Mouse (Mus musculus): ENCODE data around the gene Tulp3.

Tulp3 gene

DNA sequence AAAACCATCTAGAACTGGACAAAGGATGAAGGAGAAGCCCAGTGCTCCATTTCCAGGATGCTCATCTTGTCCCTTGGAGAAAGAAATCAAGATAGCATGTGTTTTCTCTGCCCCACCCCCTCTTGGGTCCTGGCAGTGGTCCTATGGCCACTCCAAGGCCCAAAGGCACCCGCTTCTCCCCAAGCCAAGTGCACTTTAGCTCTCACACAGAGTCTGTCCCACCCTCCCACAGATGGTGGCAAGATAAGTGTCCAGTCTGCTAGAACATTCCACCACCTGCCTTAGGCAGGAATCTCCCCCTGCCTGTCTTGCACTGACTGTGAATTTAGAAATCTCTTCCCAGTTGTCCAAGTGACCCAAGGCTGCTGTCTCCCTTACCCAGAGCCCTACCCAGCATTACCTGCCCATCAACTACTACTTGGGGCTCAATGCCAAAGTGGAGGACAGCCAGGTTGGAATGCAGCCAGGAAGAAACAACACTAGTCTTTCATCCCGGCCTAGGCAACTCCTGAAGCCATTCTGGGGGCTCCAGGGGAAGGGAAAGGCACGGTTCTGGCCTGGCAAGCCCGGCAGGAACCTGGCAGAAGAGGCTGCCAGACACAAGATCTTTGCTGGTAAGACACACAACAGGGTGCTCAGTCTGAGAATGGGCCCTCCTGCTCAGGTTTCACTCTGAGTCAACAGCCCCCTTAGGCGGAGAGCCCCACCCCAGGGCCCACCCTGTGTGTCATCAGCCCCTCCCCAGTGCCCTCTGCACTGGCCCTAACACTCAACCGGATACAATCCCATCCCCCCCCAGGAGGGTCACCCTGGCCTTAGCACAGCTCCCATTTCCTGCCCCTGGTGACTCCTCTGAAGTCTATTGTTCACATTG lies 59.5 kb downstream of the Tulp3 start:
- DNase-seq, result no peak

DNA sequence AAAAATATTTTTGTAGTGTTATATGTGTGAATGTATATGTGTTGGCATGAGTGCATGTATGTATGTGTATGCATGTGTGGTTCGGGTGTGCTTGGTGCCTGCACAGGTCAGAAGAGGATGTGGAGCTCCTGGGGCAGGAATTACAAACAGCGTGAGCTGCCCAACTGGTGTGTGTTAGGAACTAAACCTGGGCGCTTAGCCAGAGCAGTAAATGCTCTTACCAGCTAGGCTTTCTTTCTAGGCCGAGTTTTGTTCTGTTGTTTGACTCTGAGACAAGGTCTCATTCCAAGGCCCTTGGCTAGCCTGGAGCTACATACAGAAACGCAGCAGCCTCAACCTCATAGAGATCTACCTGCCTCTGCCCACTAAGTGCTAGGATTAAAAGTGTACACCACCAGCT lies 64.4 kb downstream of the Tulp3 start:
- DNase-seq, result no peak

DNA sequence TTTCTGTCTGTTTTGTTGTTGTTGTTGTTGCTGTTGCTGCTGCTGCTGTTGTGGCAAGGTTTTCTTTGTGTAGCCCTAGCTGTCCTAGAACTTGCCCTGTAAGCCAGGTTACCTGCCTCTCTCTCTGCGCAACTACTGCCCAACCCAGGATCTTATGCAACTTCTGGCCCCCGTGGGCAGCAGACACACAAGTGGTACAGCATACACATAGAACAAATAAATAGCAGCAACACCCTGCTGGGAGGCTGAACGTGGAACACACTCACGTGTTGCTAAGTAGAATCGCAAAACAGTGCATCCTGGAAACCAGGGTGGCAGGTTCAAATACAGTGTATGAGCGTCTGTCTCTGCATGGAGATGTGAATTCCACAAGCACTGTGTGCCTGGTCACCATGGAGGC lies 67.0 kb downstream of the Tulp3 start:
- DNase-seq, result no peak

DNA sequence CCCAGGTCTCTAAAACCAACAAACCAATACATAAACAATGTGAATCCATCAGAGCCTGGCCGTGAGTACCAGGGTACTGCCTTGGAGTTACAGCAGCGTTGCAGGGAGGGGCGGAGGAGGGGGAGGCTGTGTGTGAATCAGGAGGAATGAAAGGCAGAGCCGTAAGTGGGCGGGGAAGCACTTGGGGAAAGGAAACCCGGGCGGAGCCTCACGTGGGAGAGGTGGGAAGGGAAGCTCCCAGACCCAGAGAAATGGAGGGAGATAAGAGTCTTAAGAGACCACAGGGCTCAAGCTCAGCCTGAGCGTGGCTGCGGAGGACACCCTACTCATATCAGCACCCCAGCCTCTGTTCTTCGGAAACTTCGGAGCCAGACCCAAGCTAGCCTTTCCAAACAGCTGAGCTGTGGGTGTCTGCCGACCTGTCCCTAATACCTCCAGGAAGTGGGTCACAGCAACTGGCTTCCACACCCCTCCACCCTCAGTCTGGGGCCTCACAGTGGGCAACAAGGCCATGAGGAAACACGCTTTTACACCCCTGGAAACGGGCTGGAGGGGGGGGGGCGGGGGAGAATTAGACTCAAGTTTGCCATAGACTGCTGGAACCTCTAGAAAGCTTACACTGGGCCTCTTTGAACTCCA lies 69.7 kb downstream of the Tulp3 start:
- DNase-seq, result peak; percentile 31

DNA sequence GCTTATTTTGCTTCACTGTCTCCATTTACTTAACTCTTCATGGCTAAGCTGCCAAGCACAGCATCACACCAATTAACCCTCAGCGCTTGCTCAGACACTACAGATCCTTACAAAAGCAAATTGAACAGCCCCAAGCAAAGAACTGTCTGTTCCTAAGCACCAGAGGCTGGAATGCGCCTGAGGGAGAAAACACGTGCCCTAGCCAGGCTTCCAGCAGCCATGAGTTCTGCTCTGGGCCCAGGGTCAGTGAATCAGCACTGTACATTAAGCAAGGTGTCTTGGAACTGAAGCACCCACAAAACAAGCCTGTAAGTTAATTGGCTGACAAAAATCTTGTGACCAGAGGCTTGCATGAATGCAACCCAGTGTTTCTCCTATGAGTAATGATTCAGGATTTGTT lies 73.5 kb downstream of the Tulp3 start:
- DNase-seq, result no peak

DNA sequence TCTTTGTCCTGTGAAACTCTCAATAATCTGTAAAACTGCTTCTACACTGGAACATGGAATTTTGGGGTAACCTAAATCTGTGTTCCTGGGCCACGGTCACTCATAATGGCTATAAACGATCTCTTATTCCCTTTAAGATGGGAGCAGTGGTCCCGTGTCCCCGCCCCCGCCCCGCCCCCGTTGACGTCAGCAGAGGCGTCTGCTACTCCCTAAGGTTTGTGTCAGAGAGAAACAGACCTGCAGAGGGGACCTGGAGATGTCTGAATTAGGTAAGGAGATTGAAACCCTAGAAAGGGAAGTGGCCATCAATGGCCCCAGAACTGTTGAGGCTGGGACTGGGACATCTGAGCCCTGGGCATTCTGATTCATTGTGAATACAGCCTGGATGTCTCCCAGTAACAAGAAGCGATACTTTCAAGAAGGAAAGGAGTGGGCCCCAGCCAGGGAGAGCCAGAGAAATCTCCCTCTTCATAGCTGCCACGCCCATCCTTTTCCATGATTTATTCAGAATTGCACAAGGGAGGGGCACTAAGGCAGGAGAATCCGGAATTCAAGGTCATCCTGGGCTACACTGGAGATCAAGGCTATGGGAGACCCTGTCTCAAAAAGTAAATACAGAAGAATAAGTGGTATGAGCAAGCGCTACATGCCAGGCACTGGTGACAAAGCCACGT lies 75.0 kb downstream of the Tulp3 start:
- DNase-seq, result no peak

DNA sequence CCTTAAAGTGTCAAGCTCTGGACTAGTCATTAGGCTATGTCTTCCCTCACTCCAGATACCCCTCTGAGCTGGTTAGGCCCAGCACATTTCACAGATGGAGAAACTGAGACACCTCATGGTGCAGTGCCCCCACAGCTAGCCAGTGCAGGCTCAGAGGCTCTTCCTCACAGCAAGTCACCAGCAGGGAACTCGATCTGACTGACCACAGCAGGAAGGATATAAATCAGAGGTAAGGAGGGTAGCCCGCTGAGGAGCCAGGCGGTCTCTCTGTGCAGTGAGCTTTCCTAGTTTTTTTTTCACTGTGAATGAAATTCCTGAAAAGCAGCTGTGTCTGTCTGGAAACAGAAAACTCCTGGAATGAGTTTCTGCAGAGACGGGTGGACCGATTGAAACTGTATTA lies 76.0 kb downstream of the Tulp3 start:
- DNase-seq, result no peak

DNA sequence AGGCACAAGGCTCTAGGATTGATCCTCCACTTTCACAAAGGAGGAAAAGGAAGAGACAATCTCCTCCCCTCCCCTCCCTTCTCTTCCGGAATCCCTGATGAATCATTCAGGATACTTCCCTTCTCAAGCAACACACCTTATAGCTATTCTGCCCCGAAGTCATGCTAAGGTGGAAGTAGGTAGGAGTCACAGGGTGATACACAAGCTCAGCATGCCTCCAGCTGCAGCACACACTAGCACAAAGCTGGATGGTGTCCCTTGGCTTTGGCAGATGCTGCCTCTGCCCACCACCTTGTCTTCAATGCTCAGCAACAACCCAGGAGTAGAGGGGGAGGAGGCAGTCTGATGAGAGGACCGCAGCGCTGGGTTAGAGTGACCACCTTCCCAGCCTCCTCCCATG lies 76.6 kb downstream of the Tulp3 start:
- no peak for DNase-seq

DNA sequence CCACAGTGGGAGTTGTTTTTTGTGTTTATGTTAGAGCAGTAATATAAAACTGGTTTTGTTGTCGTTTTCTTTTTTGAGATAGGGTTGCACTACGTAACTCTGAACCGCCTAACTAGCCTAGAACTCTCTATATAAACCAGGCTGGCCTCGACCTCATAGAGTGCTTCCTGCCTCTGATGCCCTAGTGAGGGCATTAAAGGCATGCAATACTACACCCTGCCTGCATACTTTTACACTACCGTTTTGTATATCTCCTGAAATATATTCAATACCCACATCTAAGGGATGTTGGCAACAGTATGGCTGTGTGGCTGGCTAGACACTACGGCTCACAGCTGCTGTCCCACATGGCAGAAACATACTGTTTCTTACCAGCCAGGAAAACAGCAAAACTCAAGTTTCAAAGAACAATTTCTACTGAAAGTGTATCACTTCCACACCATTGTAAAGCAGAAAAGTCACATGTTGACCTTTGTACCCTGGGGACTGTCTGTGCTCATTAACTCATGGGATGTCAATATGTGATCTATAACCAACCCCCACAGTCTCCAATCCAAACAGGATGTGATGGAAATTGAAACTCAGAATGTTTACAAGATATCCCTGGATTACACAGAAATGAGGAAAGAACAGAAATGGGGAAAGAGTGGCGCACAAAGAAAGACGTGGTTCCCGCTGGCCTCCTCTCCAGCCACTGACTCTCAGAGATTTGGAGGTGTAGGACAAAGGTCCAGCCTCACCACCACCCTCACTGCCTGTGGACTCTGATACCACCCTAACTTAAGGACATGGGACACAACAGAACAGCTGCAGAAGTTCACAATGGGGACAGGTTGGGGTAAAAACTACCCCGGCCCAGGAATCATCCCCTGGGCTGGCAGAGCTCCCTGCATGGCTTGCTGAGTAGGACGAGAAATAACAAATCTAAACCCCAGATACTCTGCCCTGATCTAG lies 78.2 kb downstream of the Tulp3 start:
- peak; percentile 23 for DNase-seq

DNA sequence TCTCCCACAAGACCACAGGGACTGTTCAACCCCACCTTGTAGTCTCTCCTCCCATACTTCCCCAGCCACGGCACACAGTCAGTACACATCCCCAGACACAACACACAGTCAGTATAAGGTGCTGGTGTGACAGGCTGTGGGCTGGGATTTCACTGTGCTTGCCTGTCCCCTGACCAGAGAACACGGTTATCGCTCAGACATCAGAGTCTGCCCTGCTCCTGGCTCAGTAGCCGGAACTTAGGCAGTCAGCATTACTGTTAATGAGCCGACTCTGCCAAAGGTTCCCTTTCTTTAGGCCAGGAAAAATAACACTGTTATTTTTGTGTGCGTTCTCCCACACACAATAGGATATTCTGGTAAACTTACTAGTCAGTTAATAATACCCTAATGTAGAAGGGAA lies 79.3 kb downstream of the Tulp3 start:
- no peak for DNase-seq

DNA sequence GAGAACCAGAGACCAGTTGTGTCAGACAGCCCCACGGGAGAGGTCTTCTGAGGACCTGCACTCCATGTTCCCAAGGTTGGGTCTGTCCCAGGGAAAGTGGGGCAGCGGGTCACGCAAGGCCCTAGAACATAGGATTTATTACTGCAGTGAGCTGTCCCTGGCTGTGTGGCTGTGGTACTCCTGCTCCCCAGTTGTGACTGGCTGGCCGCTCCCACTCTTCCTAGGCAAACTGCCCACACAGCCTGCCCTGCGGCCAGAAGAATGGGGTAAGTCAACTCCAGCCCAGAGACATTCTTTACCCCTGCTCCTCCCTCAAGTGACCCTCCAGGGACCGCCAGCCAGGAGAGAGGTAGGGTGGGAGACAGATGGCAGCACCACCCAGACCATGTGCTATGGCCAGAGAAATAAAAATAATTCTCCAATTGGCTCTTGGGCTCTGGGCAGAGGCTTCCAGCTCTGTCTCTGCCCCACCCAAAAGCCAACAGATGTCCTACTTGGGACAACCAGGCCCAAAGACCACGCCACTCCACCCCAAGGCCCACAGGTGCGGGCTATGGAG lies 80.1 kb downstream of the Tulp3 start:
- no peak for DNase-seq

DNA sequence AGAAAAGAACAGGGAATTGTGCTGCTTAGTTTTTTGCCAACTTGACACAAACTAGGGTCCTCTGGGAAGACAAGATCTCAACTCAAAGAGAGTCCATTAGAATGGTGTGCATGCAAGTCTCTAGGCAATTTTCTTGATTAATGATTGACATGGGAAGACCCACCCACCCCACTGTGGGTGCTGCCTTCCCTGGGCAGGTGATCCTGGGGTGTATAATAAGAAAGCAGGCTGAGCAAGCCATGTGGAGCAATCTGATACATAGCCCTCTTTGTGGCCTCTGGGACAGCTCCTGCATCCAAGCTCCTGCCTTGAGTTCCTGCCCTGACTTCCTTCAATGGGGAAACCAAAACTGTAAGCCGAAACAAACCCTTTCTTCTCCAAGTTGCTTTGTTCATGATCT lies 82.1 kb downstream of the Tulp3 start:
- no peak for DNase-seq

DNA sequence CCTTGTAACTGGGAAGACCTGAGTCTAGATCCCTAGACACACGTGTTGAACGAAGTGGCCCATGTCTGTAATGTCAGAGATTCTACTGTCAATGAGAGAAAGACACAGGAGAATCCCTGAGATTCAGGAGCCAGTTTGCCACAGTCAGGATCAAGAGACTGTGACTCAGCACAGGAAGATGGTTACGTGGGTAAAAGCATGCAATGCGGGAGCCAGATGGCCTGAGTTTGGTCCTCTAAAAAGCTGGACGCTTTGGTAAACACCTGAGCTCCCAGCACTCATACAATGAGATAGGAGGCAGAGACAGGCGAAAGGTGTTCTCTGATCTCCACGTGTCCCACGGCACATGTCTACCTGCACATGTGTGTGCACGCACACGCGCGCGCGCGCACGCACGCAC lies 82.9 kb downstream of the Tulp3 start:
- DNase-seq, result no peak

Data from right cerebral cortex, postnatal 25 days (tissue).